Mouse (Mus musculus) embryonic facial prominence, embryonic 12.5 days (tissue): ENCODE results near the gene Plekhb2. TPM values are rescaled to one million over a fixed set of nuclear protein-coding genes. Genes with fewer than 3 reads are reported as not detected.

Source experiments
- ATAC-seq: fragments of 200-750 bp; cut with Nextera tagmentation; 2 replicates; pipeline ENCODE4 v1.8.0; 2017; ENCODE audit not compliant: insufficient number of reproducible peaks, insufficient read depth, low FRiP score, low TSS enrichment
- H3K27ac ChIP-seq: fragments of 300-500 bp; sonication (generic); 2 replicates; pipeline ENCODE4 v1.5.1; 2016; ENCODE audit warnings: mild to moderate bottlenecking
- H3K27me3 ChIP-seq: fragments of 300-500 bp; sonication (generic); 2 replicates; pipeline ENCODE4 v1.6.1; 2016; ENCODE audit warnings: mild to moderate bottlenecking, moderate library complexity
- H3K36me3 ChIP-seq: fragments of 300-500 bp; sonication (generic); 2 replicates; pipeline ENCODE4 v1.6.1; 2016; ENCODE audit warnings: mild to moderate bottlenecking
- H3K4me1 ChIP-seq: fragments of 300-500 bp; sonication (generic); 2 replicates; pipeline ENCODE4 v1.6.1; 2016
- H3K4me2 ChIP-seq: fragments of 300-500 bp; sonication (generic); replicated peaks from 2 replicates; pipeline ENCODE4 v1.6.1; 2016; ENCODE audit warnings: mild to moderate bottlenecking, moderate library complexity
- H3K4me3 ChIP-seq: fragments of 300-500 bp; sonication (generic); 2 replicates; pipeline ENCODE4 v1.5.1; 2016; ENCODE audit warnings: mild to moderate bottlenecking
- H3K9ac ChIP-seq: fragments of 300-500 bp; sonication (generic); 2 replicates; pipeline ENCODE4 v1.6.1; 2016; ENCODE audit warnings: mild to moderate bottlenecking, moderate library complexity
- H3K9me3 ChIP-seq: fragments of 300-500 bp; sonication (generic); 2 replicates; pipeline ENCODE4 v1.6.1; 2016; ENCODE audit warnings: mild to moderate bottlenecking, moderate library complexity
- WGBS: fragments of 180-500 bp; shearing (Covaris S2); methylation state at CpG from one replicate; pipeline ENCODE4 v1.1.7; 2016; 5-methylcytosine and 5-hydroxymethylcytosine counted together
- polyA plus RNA-seq: library from polyadenylated mRNA; unstranded; fragments of >200 nt; fragmentation: Nextera tagmentation; extraction: Ambion mirVana; gene quantifications from 2 replicates; pipeline ENCODE4 v1.2.1, GENCODE M21; 2016

Gene Plekhb2
- polyA plus RNA-seq, 1 experiment from 2014 or later = 17.4 TPM

GRCm38 (mm10) chr1:34837951-34838689, 11.7 kb upstream of the Plekhb2 start:
- Histone ChIP-seq H3K9me3 (no peaks in the 10 kb centered on the region), H3K27ac (no peak overlapping the region), H3K36me3 (peaks cover 26% of the 10 kb centered on the region), H3K4me1 (peaks cover 23% of the 10 kb centered on the region), H3K4me2 (no peak overlapping the region), H3K9ac (no peak overlapping the region), H3K27me3 (no peaks in the 10 kb centered on the region), H3K4me3 (no peak overlapping the region)
- 72% methylated on average over 6 of the region's 6 CpGs for WGBS
- ATAC-seq = no peak

GRCm38 (mm10) chr1:34839241-34839640, 10.5 kb upstream of the Plekhb2 start:
- H3K9ac ChIP-seq = no peak overlapping the region
- ATAC-seq = no peak
- 60% methylated on average over 12 of the region's 12 CpGs for WGBS
- peaks cover 15% of the 10 kb centered on the region for H3K36me3 ChIP-seq
- peaks cover 23% of the 10 kb centered on the region for H3K4me1 ChIP-seq
- no peak overlapping the region for H3K4me3 ChIP-seq
- no peak overlapping the region for H3K4me2 ChIP-seq
- H3K27ac ChIP-seq = no peak overlapping the region
- no peaks in the 10 kb centered on the region for H3K9me3 ChIP-seq
- no peaks in the 10 kb centered on the region for H3K27me3 ChIP-seq

- no peaks in the 10 kb centered on the region for H3K36me3 ChIP-seq
- 0% methylated on average over 12 of the region's 12 CpGs for WGBS
- no peaks in the 10 kb centered on the region for H3K9me3 ChIP-seq
- peak overlapping the region; percentile 92 for H3K4me2 ChIP-seq
- H3K4me1 ChIP-seq = peaks cover 23% of the 10 kb centered on the region
- peak overlapping the region; percentile 97 for H3K27ac ChIP-seq
- no peak for ATAC-seq
- no peaks in the 10 kb centered on the region for H3K27me3 ChIP-seq
- H3K4me3 ChIP-seq = peak overlapping the region; percentile 70
- H3K9ac ChIP-seq = peak overlapping the region; percentile 89
These were observed 7.9 kb upstream of the Plekhb2 start for GRCm38 (mm10) chr1:34841709-34842388.

- peak overlapping the region; percentile 97 for H3K27ac ChIP-seq
- H3K4me1 ChIP-seq = peaks cover 23% of the 10 kb centered on the region
- H3K27me3 ChIP-seq = no peaks in the 10 kb centered on the region
- H3K4me3 ChIP-seq = peak overlapping the region; percentile 70
- H3K4me2 ChIP-seq = peak overlapping the region; percentile 92
- peak overlapping the region; percentile 89 for H3K9ac ChIP-seq
- H3K9me3 ChIP-seq = no peaks in the 10 kb centered on the region
- H3K36me3 ChIP-seq = no peaks in the 10 kb centered on the region
- under 1% methylated on average over 33 of the region's 51 CpGs for WGBS
- peak; percentile 73 for ATAC-seq
These were observed 7.4 kb upstream of the Plekhb2 start for GRCm38 (mm10) chr1:34842389-34842861.

GRCm38 (mm10) chr1:34842887-34843618, 6.7 kb upstream of the Plekhb2 start, which contains the start of gene Fam168b:
Gene Fam168b, minus strand, starts transcription at chr1:34843065.
- Histone ChIP-seq H3K27me3 (no peaks in the 10 kb centered on the region), H3K9ac (peak within 1 kb of the TSS; percentile 89), H3K27ac (peak within 1 kb of the TSS; percentile 97), H3K4me2 (peak within 1 kb of the TSS; percentile 92), H3K9me3 (no peaks in the 10 kb centered on the region), H3K4me1 (peaks cover 23% of the 10 kb centered on the region), H3K36me3 (no peaks in the 10 kb centered on the region), H3K4me3 (peak within 1 kb of the TSS; percentile 70)
- ATAC-seq = peak; percentile 68
- under 1% methylated on average over 59 of the region's 59 CpGs for WGBS

- peaks cover 4% of the 10 kb centered on the region; the same call in 1 of the 2 replicates for H3K4me1 ChIP-seq
- H3K36me3 ChIP-seq = no peaks in the 10 kb centered on the region
- 76% methylated on average over 3 of the region's 3 CpGs for WGBS
- no peaks in the 10 kb centered on the region for H3K9me3 ChIP-seq
- H3K27ac ChIP-seq = no peak overlapping the region
- no peak overlapping the region for H3K4me2 ChIP-seq
- no peak overlapping the region for H3K4me3 ChIP-seq
- H3K27me3 ChIP-seq = no peaks in the 10 kb centered on the region
- ATAC-seq = no peak
- H3K9ac ChIP-seq = no peak overlapping the region
These were observed 2.7 kb upstream of the Plekhb2 start for GRCm38 (mm10) chr1:34847070-34847469.

- no peaks in the 10 kb centered on the region for H3K27me3 ChIP-seq
- peak overlapping the region; percentile 86 for H3K4me2 ChIP-seq
- H3K4me3 ChIP-seq = peak overlapping the region; percentile 63
- H3K4me1 ChIP-seq = peaks cover 4% of the 10 kb centered on the region; the same call in 1 of the 2 replicates
- H3K9me3 ChIP-seq = no peaks in the 10 kb centered on the region
- peak; percentile 41; the same call in 1 of the 2 replicates for ATAC-seq
- peak overlapping the region; percentile 80 for H3K9ac ChIP-seq
- 37% methylated on average over 10 of the region's 11 CpGs for WGBS
- H3K36me3 ChIP-seq = no peaks in the 10 kb centered on the region
- H3K27ac ChIP-seq = no peak overlapping the region
These were observed 764 bp downstream of the Plekhb2 start for GRCm38 (mm10) chr1:34850343-34851136.

- Histone ChIP-seq H3K4me1 (peaks cover 4% of the 10 kb centered on the region; the same call in 1 of the 2 replicates), H3K4me3 (no peak overlapping the region), H3K27ac (no peak overlapping the region), H3K4me2 (no peak overlapping the region), H3K9ac (no peak overlapping the region), H3K36me3 (no peaks in the 10 kb centered on the region), H3K9me3 (no peaks in the 10 kb centered on the region), H3K27me3 (no peaks in the 10 kb centered on the region)
- WGBS = 66% methylated on average over 6 of the region's 6 CpGs
- no peak for ATAC-seq
These were observed 1.8 kb downstream of the Plekhb2 start for GRCm38 (mm10) chr1:34851562-34851961.

GRCm38 (mm10) chr1:34852116-34852878, 2.5 kb downstream of the Plekhb2 start:
- Histone ChIP-seq H3K27ac (no peak overlapping the region), H3K36me3 (no peaks in the 10 kb centered on the region), H3K9ac (no peak overlapping the region), H3K27me3 (no peaks in the 10 kb centered on the region), H3K9me3 (no peaks in the 10 kb centered on the region), H3K4me3 (no peak overlapping the region), H3K4me1 (peaks cover 4% of the 10 kb centered on the region; the same call in 1 of the 2 replicates), H3K4me2 (no peak overlapping the region)
- no peak for ATAC-seq
- WGBS = 88% methylated on average over 11 of the region's 11 CpGs

GRCm38 (mm10) chr1:34853786-34854185, 4.0 kb downstream of the Plekhb2 start:
- ATAC-seq = no peak
- 85% methylated on average over 2 of the region's 2 CpGs for WGBS

More at GRCm38 (mm10) chr1:34853786-34854185, 4.0 kb downstream of the Plekhb2 start:
- Histone ChIP-seq H3K4me1 (peaks cover 4% of the 10 kb centered on the region; the same call in 1 of the 2 replicates), H3K9me3 (no peaks in the 10 kb centered on the region), H3K36me3 (no peaks in the 10 kb centered on the region), H3K27ac (no peak overlapping the region), H3K9ac (no peak overlapping the region), H3K4me2 (no peak overlapping the region), H3K27me3 (no peaks in the 10 kb centered on the region), H3K4me3 (no peak overlapping the region)
